ENCODE assay signal across 18 mouse cellular contexts in the genomic region with DNA sequence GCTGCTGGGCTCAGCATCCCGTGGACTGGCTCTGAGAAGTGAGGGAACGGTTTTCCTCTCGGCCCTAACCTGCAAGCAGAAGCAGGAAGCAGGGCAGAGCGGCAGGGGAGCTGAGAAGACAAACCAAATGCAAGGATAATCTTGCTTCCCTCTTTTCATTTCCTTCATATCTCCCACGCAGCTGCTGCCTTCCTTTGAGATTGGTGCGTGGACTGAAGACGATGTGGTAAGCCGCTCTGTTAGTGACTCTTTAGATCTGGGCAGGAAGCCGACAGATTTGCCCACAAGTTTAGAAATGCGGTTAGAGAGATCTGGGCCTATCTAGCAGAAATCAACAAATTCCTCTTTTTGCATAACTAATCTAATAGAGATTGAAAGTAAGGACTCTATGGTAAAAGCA.
A peak's percentile ranks its signal among the peaks of the same experiment; 100 is the strongest.
DNase-seq lines count a peak whose midpoint lies in the region; ATAC-seq lines count a peak whose summit lies in the region.
"Had no signal": no experiment of that assay in that cellular context is flagged by ENCODE, and none has a peak within 500 bp of the region (broad histone marks: within the 10 kb centered on the region; RNA-seq: fewer than 3 reads in every experiment).

No protein-coding gene starts in this region.

- peak; percentile 38 for DNase-seq in right cerebral cortex, adult 18-20 months
- DNase-seq in right cerebral cortex, postnatal 4 days = no peak
- peak; percentile 5 for DNase-seq in MEL-GATA-1-ER (ENCODE audit: extremely low read depth, low read depth)
- DNase-seq in telencephalon, adult 2 months (ENCODE audit: low read depth, low spot score) = peak; percentile 45
- no peak for DNase-seq in spleen, postnatal 14 days (ENCODE audit: low spot score in 2 of 2)
- DNase-seq: adrenal gland, postnatal 25 days; heart, adult 18-20 months; kidney, adult 11 months; kidney, postnatal 25 days; layer of hippocampus, postnatal 36 days; lung, embryonic 14.5 days had no signal

- no peaks in the 10 kb centered on the region for H3K9me3 ChIP-seq in kidney, embryonic 16.5 days (ENCODE audit: low read length)
- H3K9me3 ChIP-seq: forebrain, embryonic 13.5 days; neural tube, embryonic 15.5 days had no signal

- no peak overlapping the region for H3K4me3 ChIP-seq in kidney, embryonic 16.5 days (ENCODE audit: low read length)
- H3K4me3 ChIP-seq: forebrain, embryonic 13.5 days; neural tube, embryonic 15.5 days had no signal

- no peak overlapping the region for H3K4me2 ChIP-seq in kidney, embryonic 16.5 days (replicated peaks; ENCODE audit: low read depth, low read length)
- H3K4me2 ChIP-seq: forebrain, embryonic 13.5 days; hindbrain, embryonic 14.5 days; liver, embryonic 11.5 days; lung, embryonic 14.5 days; neural tube, embryonic 15.5 days had no signal

- ATAC-seq in granulocyte monocyte progenitor cell, adult 5-6 weeks (replicated peaks; ENCODE audit: poor library complexity, severe bottlenecking) = peak; percentile 95
- ATAC-seq in kidney, embryonic 16.5 days (ENCODE audit: low FRiP score, low TSS enrichment) = no peak
- ATAC-seq: CD4-positive, CD25-positive, alpha-beta regulatory T cell, adult 4 months; forebrain, embryonic 13.5 days had no signal

- no peaks in the 10 kb centered on the region for H3K4me1 ChIP-seq in kidney, embryonic 16.5 days (ENCODE audit: insufficient read depth, low read length)
- H3K4me1 ChIP-seq: neural tube, embryonic 15.5 days had no signal

- WGBS in kidney, embryonic 16.5 days = 82% methylated on average over 10 of the region's 10 CpGs

- H3K36me3 ChIP-seq in kidney, embryonic 16.5 days (ENCODE audit: insufficient read depth, low read length) = 0 out of 2 replicates have a peak, but pooled peaks cover 3% of the 10 kb centered on the region
- H3K36me3 ChIP-seq: neural tube, embryonic 15.5 days had no signal

- no peak overlapping the region for H3K9ac ChIP-seq in kidney, embryonic 16.5 days (replicated peaks; ENCODE audit: low read length)
- H3K9ac ChIP-seq: forebrain, embryonic 13.5 days; hindbrain, embryonic 14.5 days; lung, embryonic 14.5 days; neural tube, embryonic 15.5 days had no signal

- no peaks in the 10 kb centered on the region for H3K27me3 ChIP-seq in kidney, embryonic 16.5 days (ENCODE audit: insufficient read depth, low read length)
- H3K27me3 ChIP-seq: forebrain, embryonic 13.5 days; neural tube, embryonic 15.5 days had no signal

- no peak overlapping the region for H3K27ac ChIP-seq in kidney, embryonic 16.5 days (ENCODE audit: low read length)
- H3K27ac ChIP-seq: forebrain, embryonic 13.5 days; hindbrain, embryonic 14.5 days; neural tube, embryonic 15.5 days had no signal

Comparison
In these comparisons a context has a peak if more than half of its experiments do, and no peak if none do; other contexts are left out.
1. DNase-seq: peak in right cerebral cortex, adult 18-20 months (single experiment), MEL-GATA-1-ER (single experiment) and telencephalon, adult 2 months (single experiment); none in right cerebral cortex, postnatal 4 days (single experiment) and spleen, postnatal 14 days (0 of 2).